Mouse (Mus musculus) MEL (cell line): Measurements from ENCODE around the gene Adamts7. TPM values are rescaled to one million over a fixed set of nuclear protein-coding genes. Genes with fewer than 3 reads are reported as not detected.

ENCODE experiments used
- DNase-seq: peaks from one replicate; pipeline ENCODE4 v3.0.0; 2011; ENCODE audit warnings: low read depth, low spot score
- H3K27ac ChIP-seq: 2 replicates; pipeline ENCODE4 v1.5.1; 2012; ENCODE audit warnings: low read depth, mild to moderate bottlenecking, control low read depth, low read length, moderate library complexity; ENCODE audit not compliant: control insufficient read depth
- H3K27me3 ChIP-seq, 2 experiments: fragments of 150-350 bp in 1 of 2; sonication (generic) in 1 of 2; 2 replicates each; pipeline ENCODE4 v1.6.1; 2012; ENCODE audit warnings: low read length in 2 of 2, mild to moderate bottlenecking in 2 of 2, improper control_type of control experiment in 1 of 2, moderate library complexity in 1 of 2; ENCODE audit not compliant: insufficient read depth in 2 of 2, control insufficient read depth in 1 of 2
- H3K36me3 ChIP-seq, 2 experiments: 2 replicates each; pipeline ENCODE4 v1.6.1; 2012 to 2014; ENCODE audit warnings: low read length in 2 of 2, improper control_type of control experiment in 1 of 2, inconsistent platforms in 1 of 2, mild to moderate bottlenecking in 1 of 2; ENCODE audit not compliant: insufficient read depth in 2 of 2, control insufficient read depth in 1 of 2
- H3K4me1 ChIP-seq, 2 experiments: fragments of 150-350 bp in 1 of 2; sonication (generic) in 1 of 2; 2 replicates each; pipeline ENCODE4 v1.6.1; 2012; ENCODE audit warnings: low read length in 2 of 2, improper control_type of control experiment in 1 of 2, mild to moderate bottlenecking in 1 of 2; ENCODE audit not compliant: insufficient read depth in 2 of 2, control insufficient read depth in 1 of 2
- H3K4me3 ChIP-seq, 2 experiments: fragments of 150-350 bp in 1 of 2; sonication (generic) in 1 of 2; 2 replicates each; pipeline ENCODE4 v1.5.1; 2012; ENCODE audit warnings: low read depth in 2 of 2, low read length in 2 of 2, mild to moderate bottlenecking in 2 of 2, moderate library complexity in 2 of 2, control low read depth in 1 of 2, improper control_type of control experiment in 1 of 2; ENCODE audit not compliant: control insufficient read depth in 1 of 2, insufficient read depth in 1 of 2
- H3K79me2 ChIP-seq: 2 replicates; pipeline ENCODE4 v1.6.1; 2012; ENCODE audit warnings: mild to moderate bottlenecking, low read length, moderate library complexity; ENCODE audit not compliant: control insufficient read depth, poor library complexity, insufficient read depth
- H3K9ac ChIP-seq: 2 replicates; pipeline ENCODE4 v1.6.1; 2012; ENCODE audit warnings: low read depth, mild to moderate bottlenecking, control low read depth, low read length, moderate library complexity; ENCODE audit not compliant: control insufficient read depth, poor library complexity, severe bottlenecking
- H3K9me3 ChIP-seq: fragments of 150-350 bp; sonication (generic); replicated peaks from 2 replicates; pipeline ENCODE4 v1.6.1; 2012; ENCODE audit warnings: mild to moderate bottlenecking, low read length, improper control_type of control experiment, moderate library complexity; ENCODE audit not compliant: insufficient read depth
- CHD1 ChIP-seq: IDR thresholded peaks from 2 replicates; pipeline ENCODE4 v1.6.1; 2012; ENCODE audit warnings: low read depth, mild to moderate bottlenecking, inconsistent platforms, low read length, improper control_type of control experiment
- E2F4 ChIP-seq: IDR thresholded peaks from 2 replicates; pipeline ENCODE4 v1.6.1; 2011; ENCODE audit warnings: low read depth, low read length, improper control_type of control experiment, borderline replicate concordance
- GABPA ChIP-seq: IDR thresholded peaks from 2 replicates; pipeline ENCODE4 v1.6.1; 2012; ENCODE audit warnings: low read depth, mild to moderate bottlenecking, inconsistent platforms, low read length, improper control_type of control experiment, moderate library complexity
- MAFK ChIP-seq: IDR thresholded peaks from 2 replicates; pipeline ENCODE4 v1.6.1; 2011; ENCODE audit warnings: low read depth, mild to moderate bottlenecking, low read length, improper control_type of control experiment, borderline replicate concordance
- MEF2A ChIP-seq: IDR thresholded peaks from 2 replicates; pipeline ENCODE4 v1.6.1; 2014; ENCODE audit warnings: low read depth, mild to moderate bottlenecking, inconsistent platforms, low read length, improper control_type of control experiment; ENCODE audit not compliant: poor library complexity, insufficient replicate concordance, severe bottlenecking; ENCODE audit errors: extremely low read depth
- MXI1 ChIP-seq: IDR thresholded peaks from 2 replicates; pipeline ENCODE4 v1.6.1; 2011; ENCODE audit warnings: mild to moderate bottlenecking, low read depth, low read length, improper control_type of control experiment
- MYB ChIP-seq: IDR thresholded peaks from 2 replicates; pipeline ENCODE4 v1.6.1; 2011; ENCODE audit warnings: mild to moderate bottlenecking, low read depth, low read length, improper control_type of control experiment
- NELFE ChIP-seq: IDR thresholded peaks from 2 replicates; pipeline ENCODE4 v1.6.1; 2011; ENCODE audit warnings: low read depth, low read length, improper control_type of control experiment
- NRF1 ChIP-seq: IDR thresholded peaks from 2 replicates; pipeline ENCODE4 v1.6.1; 2014; ENCODE audit warnings: low read depth, mild to moderate bottlenecking, inconsistent platforms, low read length, improper control_type of control experiment, moderate library complexity; ENCODE audit not compliant: poor library complexity, insufficient read depth, severe bottlenecking
- POLR2AphosphoS2 ChIP-seq: IDR thresholded peaks from 2 replicates; pipeline ENCODE4 v1.6.1; 2011; ENCODE audit warnings: low read length, improper control_type of control experiment
- POLR2AphosphoS5 ChIP-seq: IDR thresholded peaks from 2 replicates; pipeline ENCODE4 v1.6.1; 2012; ENCODE audit warnings: low read depth, borderline replicate concordance, mild to moderate bottlenecking, inconsistent platforms, low read length, moderate library complexity, mixed read lengths
- SIN3A ChIP-seq: IDR thresholded peaks from 2 replicates; pipeline ENCODE4 v1.6.1; 2012; ENCODE audit warnings: low read length, improper control_type of control experiment, inconsistent platforms
- USF1 ChIP-seq: IDR thresholded peaks from 2 replicates; pipeline ENCODE4 v1.6.1; 2014; ENCODE audit warnings: low read depth, mild to moderate bottlenecking, inconsistent platforms, low read length, improper control_type of control experiment, moderate library complexity
- USF2 ChIP-seq, 2 experiments: IDR thresholded peaks; 2 replicates each; pipeline ENCODE4 v1.6.1; 2011 to 2012; ENCODE audit warnings: improper control_type of control experiment in 2 of 2, low read length in 2 of 2, borderline replicate concordance in 1 of 2, inconsistent platforms in 1 of 2, low read depth in 1 of 2, mild to moderate bottlenecking in 1 of 2; ENCODE audit not compliant: insufficient read depth in 1 of 2
- ZMIZ1 ChIP-seq: IDR thresholded peaks from 2 replicates; pipeline ENCODE4 v1.6.1; 2012; ENCODE audit warnings: low read depth, mild to moderate bottlenecking, inconsistent platforms, low read length, improper control_type of control experiment, moderate library complexity
- ZNF384 ChIP-seq: IDR thresholded peaks from 2 replicates; pipeline ENCODE4 v1.6.1; 2012; ENCODE audit warnings: low read depth, mild to moderate bottlenecking, inconsistent platforms, low read length, improper control_type of control experiment
- polyA plus RNA-seq, 2 experiments: library from polyadenylated mRNA; stranded (reverse) in 1 of 2; unstranded in 1 of 2; fragments of >175 nt in 1 of 2; fragments of >200 nt in 1 of 2; gene quantifications; 2 replicates each; pipeline versions ENCODE4 v1.2.1 to v1.2.4; 2012; ENCODE audit warnings: low replicate concordance in 2 of 2, low read depth in 1 of 2; ENCODE audit not compliant: insufficient read length in 2 of 2, insufficient read depth in 1 of 2, missing spikeins in 1 of 2
- total RNA-seq: library from RNA; depleted of rRNA; stranded (reverse); fragments of 300-350 nt; gene quantifications from 2 replicates; pipeline ENCODE4 v1.2.3, GENCODE M21; 2012

The Adamts7 gene
- total and polyA plus RNA-seq, 3 experiments, result 0.03 TPM; not detected in 2

GRCm38 (mm10) chr9:90198531-90199449, 35.9 kb downstream of the Adamts7 start:
- peak; percentile 66; the same call in 1 of the 2 replicates for TF ChIP-seq USF1
- TF ChIP-seq POLR2AphosphoS5, result no peak
- no peak for TF ChIP-seq CHD1
- H3K79me2 ChIP-seq, result no peaks in the 10 kb centered on the region
- H3K4me3 ChIP-seq, result no peak overlapping the region
- H3K27me3 ChIP-seq, result no peaks in the 10 kb centered on the region
- no peaks in the 10 kb centered on the region for H3K4me1 ChIP-seq
- no peaks in the 10 kb centered on the region for H3K9me3 ChIP-seq
- H3K9ac ChIP-seq, result no peak overlapping the region
- no peak for DNase-seq
- H3K36me3 ChIP-seq, result no peaks in the 10 kb centered on the region
- H3K27ac ChIP-seq, result no peak overlapping the region

GRCm38 (mm10) chr9:90199611-90200010, 36.7 kb downstream of the Adamts7 start:
- no peak overlapping the region for H3K27ac ChIP-seq
- no peaks in the 10 kb centered on the region for H3K4me1 ChIP-seq
- no peaks in the 10 kb centered on the region for H3K9me3 ChIP-seq
- no peak for DNase-seq
- H3K27me3 ChIP-seq, result no peaks in the 10 kb centered on the region
- no peak overlapping the region for H3K9ac ChIP-seq
- no peaks in the 10 kb centered on the region; a peak in 1 of 4 replicates for H3K36me3 ChIP-seq
- no peaks in the 10 kb centered on the region for H3K79me2 ChIP-seq
- no peak for TF ChIP-seq NRF1
- no peak for TF ChIP-seq NELFE
- TF ChIP-seq POLR2AphosphoS2, result no peak
- no peak for TF ChIP-seq CHD1
- no peak for TF ChIP-seq USF2 (IDR thresholded peaks at IDR 0.05; ENCODE audit: borderline replicate concordance in 1 of 2, insufficient read depth in 1 of 2, low read depth in 1 of 2, low read length in 2 of 2)
- TF ChIP-seq POLR2AphosphoS5, result no peak
- no peak for TF ChIP-seq SIN3A
- no peak for TF ChIP-seq MAFK
- TF ChIP-seq MYB, result no peak
- no peak for TF ChIP-seq ZMIZ1
- no peak for TF ChIP-seq E2F4
- TF ChIP-seq MEF2A, result no peak
- no peak for TF ChIP-seq GABPA
- no peak for TF ChIP-seq USF1
- TF ChIP-seq ZNF384, result no peak
- TF ChIP-seq MXI1, result no peak
- TF ChIP-seq, all 39 proteins: peak for 0
- H3K4me3 ChIP-seq, result no peak overlapping the region
